Mouse (Mus musculus): Measurements from ENCODE around the gene Cdk14.

DNA sequence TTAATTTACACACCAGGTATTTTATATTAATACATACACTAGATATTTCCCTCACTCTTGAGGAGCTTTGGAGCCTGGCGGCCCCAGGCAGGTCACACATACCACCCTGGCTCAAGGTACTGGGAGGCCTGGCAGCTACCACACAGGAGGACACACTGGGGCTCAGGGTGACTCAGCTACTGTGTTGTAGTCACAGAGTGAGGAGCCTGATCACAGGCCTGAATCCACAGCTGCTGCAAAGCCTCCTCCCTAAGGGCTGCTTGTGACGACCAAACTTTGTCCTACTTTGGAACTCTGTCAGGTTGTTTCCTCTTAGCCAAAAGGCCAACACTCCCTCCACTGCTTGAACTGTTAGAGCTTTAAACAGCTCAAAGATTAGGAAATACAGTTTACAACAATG, 76.8 kb downstream of the Cdk14 start:
- no peak for TF ChIP-seq POLR2A (IDR thresholded peaks at IDR 0.05; ENCODE audit: insufficient read depth, low read depth, low read length)
- TF ChIP-seq CTCF (IDR thresholded peaks at IDR 0.05; ENCODE audit: insufficient read depth, low read depth, low read length), result no peak

Data from olfactory bulb, adult 2 months (tissue).